Mouse (Mus musculus): Measurements from ENCODE around the gene Zfp446.

The Zfp446 gene

DNA sequence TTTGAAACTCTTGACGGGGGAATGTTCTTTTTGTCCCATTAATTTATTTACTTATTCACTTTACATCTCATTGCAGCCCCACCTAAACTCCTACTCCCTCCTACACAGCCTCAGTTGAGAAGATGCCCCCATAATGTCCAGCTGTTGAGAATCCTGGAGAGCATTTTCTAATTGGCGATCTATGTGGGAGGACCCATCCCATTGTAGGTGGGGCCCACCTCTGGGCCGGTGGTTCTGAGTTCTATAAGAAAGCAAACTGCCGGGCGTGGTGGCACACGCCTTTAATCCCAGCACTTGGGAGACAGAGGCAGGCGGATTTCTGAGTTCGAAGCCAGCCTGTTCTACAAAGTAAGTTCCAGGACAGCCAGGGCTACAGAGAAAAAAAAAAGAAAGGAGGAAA, 9.3 kb downstream of the Zfp446 start:
- CTCF ChIA-PET, result no interaction called here

DNA sequence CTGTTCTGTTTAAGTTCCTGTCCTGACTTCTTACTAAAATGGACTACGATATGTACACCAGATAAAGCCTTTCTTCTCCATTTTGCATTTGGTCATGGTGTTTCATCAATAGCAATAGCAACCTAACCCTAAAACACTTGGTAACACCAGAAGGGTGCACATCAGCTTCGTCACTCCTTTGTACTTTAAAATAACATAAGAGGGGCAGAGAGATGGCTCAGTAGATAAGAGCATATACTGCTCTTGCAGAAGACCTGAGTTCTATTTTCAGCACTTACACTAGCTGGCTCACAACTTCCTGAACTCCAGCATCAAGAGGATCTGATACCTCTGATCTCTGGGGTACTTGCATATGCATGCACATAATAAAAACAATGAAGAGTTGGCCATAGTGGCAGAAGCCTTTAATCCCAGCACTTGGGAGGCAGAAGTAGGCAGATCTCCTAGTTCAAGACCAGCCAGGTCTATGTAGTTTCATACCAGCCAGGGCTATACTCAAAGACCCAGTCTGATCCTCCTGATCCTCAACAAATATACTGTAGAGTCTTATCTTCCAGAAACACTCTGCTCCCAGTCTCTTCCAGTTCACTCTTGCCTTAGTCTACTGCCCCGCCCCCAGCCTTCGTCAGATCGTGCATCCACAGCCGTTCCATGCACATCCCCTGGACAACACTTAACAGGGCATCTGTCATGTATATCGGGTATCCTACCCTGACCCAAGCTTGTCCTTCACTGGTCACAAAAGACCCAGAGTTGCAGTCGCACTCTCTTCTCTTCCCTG, 10.0 kb downstream of the Zfp446 start:
- CTCF ChIA-PET, result interaction anchor here (0.9 kb wide), 1 partner anchor 9 kb away, joined by 3 read pairs; no protein-coding TSS in a partner anchor

DNA sequence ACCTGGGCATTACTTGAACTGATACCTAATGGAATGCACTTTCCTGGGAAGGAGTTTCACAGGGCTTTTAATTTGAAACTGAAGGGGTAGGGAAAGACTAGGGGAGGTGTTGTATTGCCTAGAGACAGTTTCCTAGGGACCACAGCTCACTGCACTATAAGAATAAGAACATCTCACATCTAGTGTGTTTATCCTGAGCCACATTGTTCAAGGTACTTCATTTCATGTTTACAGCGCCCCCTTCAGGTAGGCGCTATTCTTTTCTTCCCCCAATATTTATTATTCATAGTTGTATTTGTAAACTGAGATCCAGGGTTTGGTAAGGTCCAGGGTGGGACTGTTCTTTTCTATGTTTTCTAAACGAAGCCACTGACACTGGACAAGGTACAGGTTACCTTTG, 14.6 kb downstream of the Zfp446 start:
- CTCF ChIA-PET, result interaction anchor here (1.0 kb wide), 1 partner anchor 8 kb away, joined by 3 read pairs; no protein-coding TSS in a partner anchor

DNA sequence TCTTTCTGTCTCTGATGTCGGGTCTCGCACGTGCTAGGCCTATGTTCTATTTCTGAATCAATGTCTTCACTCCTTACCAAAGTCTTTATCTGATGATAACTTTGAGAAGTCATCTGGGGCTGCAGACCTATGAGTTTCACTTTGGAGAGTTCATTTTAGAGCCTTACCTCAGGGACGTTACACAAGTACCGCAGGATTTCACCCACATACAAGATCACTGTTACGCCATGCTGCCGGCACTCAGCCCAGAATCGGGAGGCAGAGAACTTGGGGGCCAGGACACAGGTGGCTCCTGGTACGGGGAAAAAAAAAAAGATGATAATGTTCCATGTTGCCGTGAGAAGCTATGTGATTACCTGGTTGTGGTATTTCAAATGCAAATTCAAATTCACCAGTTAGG, 15.5 kb downstream of the Zfp446 start:
- CTCF ChIA-PET, result interaction anchor here (1.0 kb wide), 1 partner anchor 37 kb away, joined by 3 read pairs; no protein-coding TSS in a partner anchor

DNA sequence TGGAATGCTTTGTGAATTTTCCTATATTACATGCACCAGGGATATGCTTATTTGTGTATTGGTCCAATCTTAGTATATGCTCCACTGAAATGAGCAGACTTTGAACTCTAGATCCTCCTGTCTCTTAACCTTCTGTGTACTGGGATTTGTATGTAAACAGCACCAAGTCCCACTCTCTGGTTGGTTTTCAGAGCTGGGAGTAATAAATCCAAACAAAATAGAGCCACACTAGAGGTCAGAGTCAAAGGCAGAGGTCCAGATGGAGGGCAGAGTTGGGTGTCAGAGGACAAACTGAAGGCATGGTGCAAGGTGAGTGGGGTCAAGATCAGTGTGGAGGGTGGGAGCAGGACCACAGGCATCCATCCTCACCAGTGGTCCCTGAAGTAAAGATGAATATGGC, 18.2 kb downstream of the Zfp446 start:
- CTCF ChIA-PET, result no interaction called here

DNA sequence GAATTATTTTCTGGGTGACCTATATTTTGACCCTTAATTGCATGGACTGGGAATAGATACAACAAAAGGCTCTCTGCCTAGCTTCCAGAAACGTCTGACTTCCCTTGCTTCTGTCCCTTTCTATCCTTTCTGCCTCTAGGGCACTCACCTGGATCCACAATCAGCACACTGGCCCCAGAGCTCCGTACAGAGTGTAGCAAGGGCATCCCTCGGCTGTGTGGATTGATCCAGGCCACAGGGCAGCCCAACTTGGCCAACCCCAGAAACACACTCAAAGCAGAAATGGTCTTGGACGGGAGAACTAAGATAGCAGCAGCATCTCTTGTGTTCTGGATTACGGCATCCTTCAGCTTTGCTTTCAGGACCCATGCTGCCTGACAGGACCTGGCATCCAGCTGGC, 19.6 kb downstream of the Zfp446 start:
- CTCF ChIA-PET, result interaction anchor here (1.1 kb wide), 1 partner anchor 13 kb away, joined by 4 read pairs; the partner anchor contains the start of gene Zbtb45

DNA sequence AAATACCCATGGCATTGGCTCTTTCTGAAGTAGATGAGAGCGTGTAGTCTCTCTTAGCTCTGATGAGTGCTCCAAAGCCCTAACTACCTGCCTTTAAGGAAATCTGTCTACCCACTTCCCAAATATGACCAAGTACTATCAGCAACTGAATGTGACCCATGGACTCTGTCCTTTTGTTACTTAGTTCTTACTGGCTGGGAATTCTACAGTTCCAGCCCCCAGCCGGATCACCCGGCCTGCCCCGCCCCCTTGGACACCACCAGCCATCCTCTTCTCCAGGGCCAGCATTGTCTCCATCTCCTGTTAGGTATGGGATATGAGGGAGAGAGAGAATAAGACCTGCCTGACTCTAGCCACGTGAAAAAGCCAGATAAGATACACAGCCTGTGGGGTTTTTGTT, 20.4 kb downstream of the Zfp446 start, which contains the start of gene Slc27a5:
TSS of gene Slc27a5 (minus strand) at position 140 of the 400 bp plus-strand sequence.
- CTCF ChIA-PET, result interaction anchor here (1.1 kb wide), 1 partner anchor 12 kb away, joined by 4 read pairs; the partner anchor contains the start of gene Zbtb45

DNA sequence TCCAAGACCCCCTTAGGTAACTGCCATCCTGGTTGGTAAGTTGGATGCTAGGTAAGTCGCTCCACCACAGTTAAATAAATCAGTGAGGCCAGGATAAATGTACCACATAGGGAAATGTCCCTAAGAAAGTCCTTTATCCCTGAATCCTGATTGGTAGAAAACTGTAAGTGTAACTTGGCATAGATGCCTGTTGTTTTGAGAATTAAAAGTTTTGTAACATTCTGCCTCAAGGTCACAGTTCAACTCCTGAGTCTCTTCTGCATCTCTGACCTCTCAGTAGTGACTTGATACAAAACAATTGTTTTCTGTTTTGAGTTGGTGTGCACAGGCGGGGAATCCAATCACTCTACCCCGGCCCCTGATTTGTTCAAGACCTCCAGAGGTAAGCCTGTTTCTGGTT, 21.2 kb downstream of the Zfp446 start, which contains the start of gene Trim28:
TSS of gene Trim28 (plus strand) at position 264 of the 400 bp plus-strand sequence.
- CTCF ChIA-PET, result no interaction called here

DNA sequence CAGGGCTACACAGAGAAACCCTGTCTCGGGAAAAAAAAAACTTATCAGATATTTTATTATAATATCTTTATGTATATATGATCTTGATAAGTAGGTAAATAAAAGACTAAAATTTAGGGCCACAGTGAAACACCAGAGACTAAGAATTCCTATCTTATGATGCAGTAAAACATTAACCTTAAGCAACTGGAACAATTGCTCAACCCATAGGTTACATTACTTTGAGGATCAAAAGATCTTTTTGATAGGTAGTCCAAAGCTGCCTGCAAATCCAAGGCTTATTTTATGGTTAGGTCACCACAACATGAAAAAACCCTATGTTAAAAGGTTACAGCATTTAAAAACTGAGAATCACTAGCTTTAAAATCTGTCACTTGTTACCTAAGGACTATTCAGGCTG, 23.9 kb downstream of the Zfp446 start:
- CTCF ChIA-PET, result no interaction called here

DNA sequence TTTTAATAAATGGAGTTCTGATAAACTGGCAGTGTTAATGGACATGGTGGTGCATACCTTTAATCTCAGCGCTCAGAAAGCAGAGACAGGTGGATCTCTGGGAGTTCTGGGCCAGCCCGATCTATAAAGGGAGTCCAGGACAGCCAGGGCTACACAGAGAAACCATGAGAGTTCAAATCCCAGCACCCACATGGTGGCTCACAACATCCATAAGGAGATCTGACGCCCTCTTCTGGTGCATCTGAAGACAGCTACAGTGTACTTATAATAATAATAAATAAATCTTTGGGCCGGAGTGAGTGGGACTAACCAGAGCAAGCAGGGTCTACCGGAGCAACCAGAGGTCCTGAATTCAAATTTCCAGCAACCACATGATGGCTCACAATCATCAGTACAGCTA, 25.7 kb downstream of the Zfp446 start:
- CTCF ChIA-PET, result no interaction called here

DNA sequence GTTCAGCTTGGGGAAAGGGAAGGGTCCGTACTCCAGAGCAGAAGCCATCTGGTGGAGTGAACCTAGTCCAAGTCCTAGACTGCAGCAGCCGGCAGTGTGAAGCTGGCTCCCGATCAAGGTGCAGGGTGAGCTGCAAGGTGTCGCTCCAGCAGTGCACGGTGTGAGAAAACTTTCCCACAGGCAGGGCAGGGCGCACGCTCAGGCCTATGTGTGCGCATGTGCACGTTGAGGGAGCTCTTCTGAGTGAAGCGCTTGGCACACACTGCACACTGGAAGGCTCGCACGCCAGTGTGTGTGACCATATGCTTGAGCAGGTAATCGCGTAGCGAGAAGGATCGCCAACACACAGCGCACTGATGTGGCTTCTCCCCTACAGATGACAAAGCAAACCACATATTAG, 28.4 kb downstream of the Zfp446 start:
- CTCF ChIA-PET, result interaction anchor here (0.9 kb wide), 1 partner anchor 29 kb away, joined by 4 read pairs; the partner anchor contains the start of gene Chmp2a

DNA sequence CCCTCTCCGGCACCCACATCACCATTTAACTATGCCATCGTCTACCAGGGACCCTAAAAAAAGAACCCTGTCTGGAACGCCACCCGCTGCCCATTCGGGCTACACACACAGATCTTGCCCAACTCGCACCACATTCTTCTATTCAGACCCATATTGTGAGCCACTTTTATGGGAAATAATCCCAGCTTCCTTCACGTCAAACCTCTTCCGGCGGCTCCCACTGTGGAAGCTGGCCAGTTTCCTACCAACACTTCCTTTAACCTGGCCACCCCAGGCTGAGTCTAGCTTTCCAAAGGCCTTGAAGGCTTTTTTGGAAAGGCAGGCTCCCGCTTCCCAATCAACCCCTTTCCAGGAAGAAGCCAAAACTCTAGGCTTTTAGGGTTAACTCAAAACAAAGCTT, 28.9 kb downstream of the Zfp446 start:
- CTCF ChIA-PET, result no interaction called here

DNA sequence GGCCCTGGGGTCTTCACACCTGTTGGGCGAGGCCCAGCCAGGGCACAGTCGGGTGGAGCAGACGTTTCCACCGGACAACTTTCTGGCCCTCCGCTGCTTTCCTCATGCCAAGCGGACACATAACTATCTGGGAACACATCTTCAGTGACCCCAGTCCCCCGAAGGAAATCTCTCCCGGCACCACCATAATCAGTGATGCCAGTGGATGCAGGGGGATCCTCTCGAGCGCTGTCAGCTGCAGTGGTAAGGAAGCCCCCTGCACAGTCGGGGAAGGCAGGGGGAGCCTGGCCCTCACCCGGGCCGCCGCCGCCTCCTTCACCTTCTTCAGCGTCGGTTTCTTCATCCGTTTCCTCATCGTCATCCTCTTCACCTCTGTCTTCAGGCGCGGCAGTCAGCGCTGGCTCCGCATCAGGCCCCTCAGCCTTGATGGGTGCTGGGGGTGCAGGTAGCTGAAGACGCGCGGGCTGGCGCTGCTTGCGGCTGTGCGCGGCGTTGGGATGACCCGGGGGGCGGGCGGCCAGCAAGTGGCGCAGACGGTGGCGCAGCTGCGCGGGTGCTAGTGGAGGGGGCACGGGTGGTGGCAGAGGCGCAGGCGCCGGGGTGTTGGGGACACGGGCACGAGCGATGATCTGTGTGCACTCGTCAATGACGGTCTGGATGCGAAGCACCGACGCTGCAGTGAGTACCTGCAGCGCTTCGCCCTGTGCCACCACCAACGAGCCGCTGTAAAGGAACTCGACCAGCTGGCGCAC, 29.9 kb downstream of the Zfp446 start:
- CTCF ChIA-PET, result interaction anchor here (0.6 kb wide), 1 partner anchor 10 kb away, joined by 3 read pairs; no protein-coding TSS in a partner anchor

DNA sequence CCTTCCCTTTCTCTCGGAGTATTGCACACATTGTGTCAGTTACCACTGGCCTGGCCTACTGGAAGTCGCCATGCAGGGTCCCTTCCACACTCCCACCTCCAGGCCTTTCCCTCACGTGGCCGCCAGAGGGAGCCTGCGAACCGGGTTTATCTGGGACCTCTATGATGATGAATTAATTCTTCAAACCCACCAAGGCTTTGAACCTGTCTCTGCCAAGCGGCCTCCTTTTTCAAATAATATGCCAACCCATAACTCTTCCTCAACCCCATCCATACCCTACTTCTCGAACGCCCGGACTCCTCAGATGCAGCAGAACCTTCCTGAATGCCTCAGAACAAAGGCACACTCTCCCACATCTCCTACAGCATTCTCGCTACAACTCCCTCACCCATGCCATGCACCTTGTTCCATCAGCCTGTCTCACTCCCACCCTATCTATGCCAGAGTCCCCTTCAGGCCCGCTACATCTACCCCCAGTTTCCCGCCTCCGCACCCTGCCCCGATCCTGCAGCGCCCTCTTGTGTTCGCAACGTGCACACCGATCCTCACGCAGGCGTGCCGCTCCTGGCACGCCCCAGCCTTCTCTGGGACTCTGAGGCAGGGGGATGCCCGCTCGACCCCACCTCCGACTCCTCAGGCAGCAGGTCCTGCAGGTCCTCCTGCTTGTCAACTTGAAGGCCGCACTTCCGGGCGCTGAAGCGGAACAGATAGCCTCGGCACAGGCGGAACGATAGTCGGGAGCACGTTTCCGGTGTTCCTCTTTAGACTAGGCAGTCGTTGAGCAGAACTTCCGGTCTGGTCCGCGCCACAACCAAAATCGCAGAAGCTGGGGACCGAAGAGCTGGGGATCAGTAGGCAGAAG, 31.7 kb downstream of the Zfp446 start:
- CTCF ChIA-PET, result interaction anchor here (0.7 to 1.0 kb wide), 5 partner anchors 12 to 198 kb away, joined by 3 to 8 read pairs (median 4); partner anchors contain the start of gene Slc27a5

DNA sequence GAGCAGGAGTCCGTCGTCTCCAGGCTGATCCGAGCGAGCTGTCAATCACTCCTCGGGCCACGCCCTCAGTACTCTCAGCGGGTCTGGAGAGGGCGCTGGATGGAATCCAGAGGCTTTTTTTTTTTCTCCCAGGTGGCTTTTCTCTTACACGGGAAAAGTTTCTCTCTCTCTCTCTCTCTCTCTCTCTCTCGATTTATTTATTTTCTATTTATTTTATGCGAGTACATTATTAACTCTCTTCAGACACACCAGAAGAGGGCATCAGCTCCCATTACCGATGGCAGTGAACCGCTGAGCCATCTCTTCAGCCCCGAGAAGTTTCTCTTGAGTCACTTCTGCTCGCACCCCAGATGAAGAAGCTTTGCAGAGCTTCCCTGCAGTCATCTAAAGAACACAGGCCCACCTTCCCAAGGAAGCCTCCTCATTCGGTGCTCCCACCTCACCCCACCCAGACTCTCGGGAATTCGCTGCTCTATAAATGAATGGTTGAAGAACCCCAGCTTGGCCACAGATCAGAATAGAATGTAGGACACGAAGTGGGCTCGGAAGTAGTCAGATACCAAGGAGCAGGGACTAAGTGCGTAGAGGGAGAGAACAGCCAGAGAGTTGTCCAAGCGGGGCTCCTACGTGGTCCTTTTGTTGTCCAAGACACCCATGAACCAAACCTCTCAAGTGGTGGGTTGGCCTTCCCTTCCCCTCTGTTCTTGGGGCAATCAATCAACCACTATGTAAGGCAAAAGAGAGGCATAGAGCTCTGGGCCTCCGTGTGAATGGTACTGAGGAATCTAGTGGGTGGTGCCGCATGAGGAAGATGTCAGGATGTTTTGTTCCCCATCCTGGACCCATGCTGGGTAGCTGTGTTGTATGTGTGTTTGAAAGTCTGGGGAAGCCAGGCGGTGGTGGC, 32.6 kb downstream of the Zfp446 start, which contains the start of gene Zbtb45:
TSS of gene Zbtb45 (minus strand) at position 30 of the 904 bp plus-strand sequence.
- CTCF ChIA-PET, result interaction anchor here (0.7 to 1.0 kb wide), 5 partner anchors 11 to 199 kb away, joined by 3 to 8 read pairs (median 4); partner anchors contain the start of gene Slc27a5

DNA sequence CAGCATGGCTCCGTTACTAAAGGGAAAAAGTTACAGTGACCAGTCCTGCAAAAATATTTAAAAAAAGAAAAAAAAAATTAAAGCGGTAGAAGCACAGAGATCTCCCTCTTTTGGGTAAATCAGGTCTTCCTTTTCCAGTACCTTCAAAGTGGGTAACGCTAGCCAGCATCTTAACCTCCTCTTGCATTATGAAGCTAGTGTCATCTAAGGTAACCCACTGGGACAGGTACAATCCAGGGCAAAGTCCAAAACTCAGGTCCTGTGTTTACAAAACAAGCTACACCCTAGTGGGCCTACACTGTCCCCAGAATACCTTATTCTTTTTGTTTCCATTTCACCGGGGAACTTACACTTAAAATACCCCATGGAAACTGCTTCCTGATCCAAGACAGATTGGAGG, 36.0 kb downstream of the Zfp446 start:
- CTCF ChIA-PET, result interaction anchor here (1.0 kb wide), 1 partner anchor 29 kb away, joined by 3 read pairs; no protein-coding TSS in a partner anchor

DNA sequence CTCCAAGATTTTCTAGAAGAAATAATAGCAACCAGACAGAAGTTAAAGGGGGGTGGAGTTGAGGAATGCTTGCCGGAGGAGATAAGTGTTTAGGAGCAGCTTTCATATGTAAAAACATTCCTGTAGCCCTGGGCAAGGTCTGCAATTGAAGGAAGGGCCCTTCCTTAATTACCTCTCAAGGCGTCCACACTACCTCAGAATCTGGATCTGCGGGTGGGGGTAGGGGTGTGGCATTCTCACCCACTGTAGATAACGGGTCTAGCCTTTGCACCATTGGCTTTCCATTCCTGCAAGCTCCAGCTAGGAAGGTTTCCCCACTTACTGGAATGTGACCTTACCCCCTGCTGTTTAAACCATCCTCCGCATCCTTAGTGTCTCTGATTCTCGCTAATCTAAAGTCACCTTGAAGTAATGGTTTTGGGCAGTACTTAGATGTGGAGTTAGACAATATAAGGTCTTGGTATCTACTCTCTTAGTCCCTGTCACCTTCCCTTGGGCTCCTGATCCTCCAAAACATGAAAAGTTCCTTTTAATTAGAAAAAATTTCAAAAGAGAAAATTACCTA, 36.7 kb downstream of the Zfp446 start:
- CTCF ChIA-PET, result interaction anchor here (1.0 kb wide), 1 partner anchor 28 kb away, joined by 3 read pairs; no protein-coding TSS in a partner anchor

DNA sequence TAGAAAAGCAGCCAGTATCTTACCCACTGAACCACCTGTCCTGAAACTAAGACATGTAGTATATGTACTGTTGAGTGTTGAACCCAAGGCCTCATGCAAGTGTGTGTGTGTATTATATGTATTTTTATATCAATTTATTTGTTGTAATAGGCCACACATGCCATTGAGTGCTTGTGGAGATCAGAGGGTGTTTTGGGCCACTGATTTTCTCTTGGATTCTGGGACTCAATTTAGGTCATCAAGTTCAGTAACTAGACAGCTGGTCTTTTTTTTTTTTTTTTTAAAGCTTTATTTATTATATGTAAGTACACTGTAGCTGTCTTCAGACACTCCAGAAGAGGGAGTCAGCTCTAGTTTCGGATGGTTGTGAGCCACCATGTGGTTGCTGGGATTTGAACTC, 37.6 kb downstream of the Zfp446 start:
- CTCF ChIA-PET, result no interaction called here

DNA sequence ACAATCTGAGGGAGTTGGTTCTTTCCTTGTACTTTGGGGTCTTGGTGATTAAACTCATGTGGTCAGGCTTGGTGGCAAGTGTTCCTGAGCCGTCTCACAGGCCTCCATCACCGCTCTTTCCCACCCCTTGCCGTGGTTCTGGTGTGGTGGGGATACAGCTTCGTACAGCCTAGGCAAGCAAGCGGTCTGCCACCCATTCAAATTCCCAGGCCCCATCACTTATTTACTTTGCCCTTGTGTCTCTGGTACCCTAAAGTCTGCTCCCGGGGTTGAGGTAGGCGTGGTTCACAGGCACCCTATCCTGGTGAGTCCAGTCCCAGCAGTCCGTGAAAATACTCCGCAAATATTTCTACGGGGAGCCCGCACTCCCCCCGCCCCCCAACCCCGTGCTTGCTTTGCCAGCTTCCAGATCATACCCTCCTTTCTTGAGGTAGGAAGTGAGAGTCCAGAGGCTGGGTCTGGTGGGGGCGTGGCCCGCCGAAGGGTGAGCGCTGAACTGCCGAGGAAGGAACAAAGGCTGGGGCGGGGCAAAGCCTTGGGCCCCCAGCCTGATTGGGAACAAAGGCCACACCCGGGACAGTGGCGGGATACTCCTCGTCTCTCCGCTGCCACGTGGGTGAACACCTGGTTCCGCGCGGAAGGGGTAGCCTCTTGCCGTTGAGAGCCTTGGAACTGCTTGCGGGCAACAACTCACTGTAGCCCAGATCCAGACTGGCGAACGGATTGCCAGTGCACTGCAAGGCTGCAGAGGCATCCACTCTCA, 45.3 kb downstream of the Zfp446 start:
- CTCF ChIA-PET, result interaction anchor here (0.7 kb wide), 1 partner anchor 16 kb away, joined by 4 read pairs; no protein-coding TSS in a partner anchor
